Mouse (Mus musculus): ENCODE results near the gene Tmco4. TPM values are rescaled to one million over a fixed set of nuclear protein-coding genes. Genes with fewer than 3 reads are reported as not detected.

Gene Tmco4
- polyA plus RNA-seq, 1 experiment from 2014 or later: 0.96 TPM

DNA sequence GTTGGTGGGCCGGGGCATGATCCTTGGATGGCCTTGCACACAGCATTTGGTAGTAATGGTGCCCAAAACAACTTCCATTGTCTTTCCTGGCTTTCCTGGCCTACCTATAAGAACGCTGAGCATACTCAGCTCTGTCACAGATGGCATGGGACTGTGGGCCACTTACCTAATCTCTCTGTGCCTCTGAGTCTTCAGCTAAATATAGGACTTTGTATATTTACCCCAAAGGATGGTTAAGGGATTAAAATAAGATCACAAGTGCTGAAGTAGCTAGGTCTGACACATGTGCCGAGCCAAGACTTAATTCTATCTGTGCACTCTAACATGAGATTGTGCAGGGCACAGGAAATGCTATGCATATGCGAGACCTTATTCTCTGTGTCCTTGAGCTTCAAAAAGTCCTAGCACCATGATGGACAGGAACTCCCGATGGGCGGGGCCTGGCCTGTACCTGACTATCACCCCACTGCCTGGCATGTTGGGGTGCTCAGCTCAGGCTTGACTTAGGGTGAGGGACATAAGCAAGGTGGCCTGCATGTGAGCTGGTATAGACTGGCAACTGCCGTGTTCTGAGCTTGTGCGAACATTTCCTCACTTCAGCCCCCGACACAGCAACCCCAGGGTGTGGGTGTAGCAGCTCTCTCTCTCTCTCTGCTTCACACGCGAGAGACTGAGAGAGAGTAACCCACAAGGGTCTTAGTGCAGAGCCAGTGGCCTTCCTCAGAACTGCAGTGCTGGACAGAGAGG is 60.7 kb downstream of the Tmco4 start:
- 86% methylated on average over 11 of the region's 11 CpGs for WGBS
- Histone ChIP-seq H3K4me1 (peaks cover 25% of the 10 kb centered on the region), H3K4me3 (replicated peaks) (no peak overlapping the region)

GRCm38 (mm10) chr4:139034010-139034367 is 61.3 kb downstream of the Tmco4 start:
- Histone ChIP-seq H3K36me3 (replicated peaks) (no peaks in the 10 kb centered on the region), H3K9me3 (no peaks in the 10 kb centered on the region), H3K4me1 (peaks cover 30% of the 10 kb centered on the region), H3K9ac (no peak overlapping the region), H3K4me3 (replicated peaks) (no peak overlapping the region), H3K27me3 (no peaks in the 10 kb centered on the region), H3K4me2 (no peak overlapping the region), H3K27ac (no peak overlapping the region)
- 87% methylated on average over 8 of the region's 8 CpGs for WGBS
- ATAC-seq (ENCODE audit: low FRiP score): no peak

More for the DNA sequence above, 60.7 kb downstream of the Tmco4 start:
- H3K27me3 ChIP-seq: no peaks in the 10 kb centered on the region
- H3K4me2 ChIP-seq: no peak overlapping the region
- no peak overlapping the region for H3K9ac ChIP-seq
- no peak for ATAC-seq (ENCODE audit: low FRiP score)
- H3K27ac ChIP-seq: no peak overlapping the region
- H3K9me3 ChIP-seq: no peaks in the 10 kb centered on the region
- H3K36me3 ChIP-seq (replicated peaks): no peaks in the 10 kb centered on the region

DNA sequence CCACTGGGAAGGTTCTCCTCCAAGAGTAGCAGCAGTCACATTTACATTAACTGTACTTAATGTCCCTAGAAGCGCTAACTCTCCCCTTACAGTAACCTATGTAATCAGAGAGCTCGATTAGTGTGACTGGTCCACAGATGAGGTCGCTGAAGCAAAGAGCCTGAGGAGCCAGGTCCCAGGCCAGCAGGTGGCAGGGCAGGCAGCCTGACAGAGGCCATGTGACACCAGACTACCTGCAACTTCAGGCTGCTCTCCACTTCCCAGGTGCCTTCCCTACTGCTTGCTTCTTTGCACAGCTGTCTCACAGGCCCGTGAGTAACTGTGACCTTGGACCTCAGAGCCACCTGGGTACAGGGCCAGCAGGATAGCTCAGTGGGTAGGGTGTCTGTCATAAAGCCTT is 61.9 kb downstream of the Tmco4 start:
- Histone ChIP-seq H3K36me3 (replicated peaks) (no peaks in the 10 kb centered on the region), H3K27me3 (no peaks in the 10 kb centered on the region), H3K9me3 (no peaks in the 10 kb centered on the region), H3K4me2 (no peak overlapping the region), H3K9ac (no peak overlapping the region), H3K4me3 (replicated peaks) (no peak overlapping the region), H3K4me1 (peaks cover 36% of the 10 kb centered on the region), H3K27ac (no peak overlapping the region)
- no peak for ATAC-seq (ENCODE audit: low FRiP score)
- WGBS: 65% methylated on average over 4 of the region's 4 CpGs

DNA sequence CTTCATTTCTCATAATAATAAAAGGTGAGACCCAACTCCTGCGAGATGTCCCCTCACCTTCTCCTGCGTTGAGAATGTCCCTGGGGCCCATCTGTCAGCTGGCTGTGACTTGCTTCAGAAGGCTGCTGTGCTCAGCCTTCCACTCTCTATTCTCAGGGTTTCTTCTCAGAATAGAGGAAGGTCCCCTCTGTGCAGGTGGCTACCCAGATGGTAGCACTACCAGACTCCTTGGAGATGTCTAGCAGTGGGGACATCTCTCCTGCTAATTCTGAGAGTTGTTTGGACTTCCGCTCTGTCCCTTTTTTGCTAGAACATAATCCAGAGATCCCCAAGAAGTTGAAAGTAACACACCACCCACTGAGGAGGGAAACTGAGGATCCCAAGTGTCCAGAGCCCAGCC is 62.3 kb downstream of the Tmco4 start:
- no peak overlapping the region for H3K4me2 ChIP-seq
- no peak overlapping the region for H3K4me3 ChIP-seq (replicated peaks)
- H3K9ac ChIP-seq: no peak overlapping the region
- WGBS: 92% methylated on average over 3 of the region's 3 CpGs
- no peaks in the 10 kb centered on the region for H3K9me3 ChIP-seq
- peaks cover 40% of the 10 kb centered on the region for H3K4me1 ChIP-seq
- H3K36me3 ChIP-seq (replicated peaks): no peaks in the 10 kb centered on the region
- ATAC-seq (ENCODE audit: low FRiP score): no peak
- no peaks in the 10 kb centered on the region for H3K27me3 ChIP-seq
- no peak overlapping the region for H3K27ac ChIP-seq

DNA sequence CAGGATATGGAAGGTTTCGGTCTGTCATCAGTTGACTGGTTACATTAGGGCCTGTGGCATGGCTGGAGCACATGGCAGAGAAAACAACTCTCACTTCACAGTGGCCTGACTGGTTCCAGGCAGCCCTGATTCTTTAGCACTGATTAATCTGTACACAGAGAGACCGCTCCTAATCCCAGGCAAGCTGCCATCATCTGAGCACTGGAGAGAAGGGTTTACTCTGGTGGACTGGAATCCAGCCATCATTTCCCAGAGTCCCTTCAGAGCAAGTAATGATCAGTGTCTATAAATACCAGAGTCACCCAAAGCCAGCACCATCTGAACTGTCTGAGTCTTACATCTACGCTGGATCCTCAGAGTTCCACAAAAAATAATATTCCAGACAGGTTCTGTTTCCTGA is 63.1 kb downstream of the Tmco4 start:
- WGBS: 97% methylated on average over 3 of the region's 3 CpGs
- Histone ChIP-seq H3K27me3 (no peaks in the 10 kb centered on the region), H3K27ac (no peak overlapping the region), H3K4me2 (no peak overlapping the region), H3K9me3 (no peaks in the 10 kb centered on the region), H3K36me3 (replicated peaks) (no peaks in the 10 kb centered on the region), H3K4me1 (peaks cover 49% of the 10 kb centered on the region), H3K4me3 (replicated peaks) (no peak overlapping the region), H3K9ac (no peak overlapping the region)
- no peak for ATAC-seq (ENCODE audit: low FRiP score)

DNA sequence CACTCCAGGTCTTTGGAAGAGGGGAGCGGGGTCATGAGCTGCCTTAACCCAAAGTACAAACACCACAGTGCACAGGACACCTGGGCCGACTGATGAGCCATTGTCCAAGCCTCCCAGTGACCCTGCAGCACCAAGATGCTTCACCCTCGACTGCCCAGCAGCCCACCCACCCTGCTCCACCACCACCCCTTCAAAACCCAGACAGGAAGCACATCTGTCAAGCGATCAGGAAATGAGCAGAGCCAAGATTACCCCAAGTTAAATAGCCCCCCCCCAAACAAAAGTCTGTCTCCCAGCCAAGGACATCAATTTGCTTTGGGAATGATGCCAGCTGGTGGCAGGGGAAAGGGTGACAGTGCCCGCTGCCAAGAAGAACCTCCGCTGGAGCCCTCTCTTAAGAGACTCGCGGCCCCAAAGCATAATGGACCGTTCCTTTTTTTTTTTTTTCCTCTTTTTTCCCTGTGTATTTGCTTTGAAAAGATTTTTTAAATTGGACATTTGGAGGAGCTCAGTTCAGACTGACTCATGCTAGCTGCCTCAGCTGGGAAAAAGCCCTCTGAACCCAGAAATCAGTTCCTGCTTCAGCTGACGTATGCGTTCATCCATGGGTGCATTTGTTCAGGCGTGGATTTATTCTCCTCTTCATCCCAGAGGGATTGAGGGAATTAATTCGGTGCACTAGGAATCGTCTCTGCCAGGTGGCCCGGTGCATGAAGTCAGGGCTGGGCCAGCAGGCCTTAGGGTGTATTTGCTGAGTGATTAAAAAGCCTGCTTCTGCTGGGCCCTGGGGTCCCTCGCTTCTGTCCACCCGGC is 65.3 kb downstream of the Tmco4 start:
- ATAC-seq (ENCODE audit: low FRiP score): no peak
- Histone ChIP-seq H3K4me1 (peaks cover 45% of the 10 kb centered on the region), H3K4me2 (no peak overlapping the region; the same call in 1 of the 2 replicates), H3K9ac (no peak overlapping the region), H3K27me3 (no peaks in the 10 kb centered on the region), H3K27ac (peak overlapping the region; percentile 66), H3K9me3 (no peaks in the 10 kb centered on the region), H3K36me3 (replicated peaks) (no peaks in the 10 kb centered on the region), H3K4me3 (replicated peaks) (no peak overlapping the region)
- 34% methylated on average over 17 of the region's 17 CpGs for WGBS

GRCm38 (mm10) chr4:139040084-139040839 is 67.6 kb downstream of the Tmco4 start:
- peak; percentile 67 for ATAC-seq (ENCODE audit: low FRiP score)
- no peaks in the 10 kb centered on the region for H3K36me3 ChIP-seq (replicated peaks)
- 0 out of 2 replicates have a peak, but pooled peaks cover 2% of the 10 kb centered on the region for H3K9me3 ChIP-seq
- H3K27ac ChIP-seq: peak overlapping the region; percentile 91
- 3% methylated on average over 10 of the region's 10 CpGs for WGBS
- peak overlapping the region; percentile 34 for H3K4me2 ChIP-seq
- no peak overlapping the region for H3K4me3 ChIP-seq (replicated peaks)
- peaks cover 43% of the 10 kb centered on the region for H3K4me1 ChIP-seq
- H3K9ac ChIP-seq: peak overlapping the region; percentile 21; the same call in 1 of the 2 replicates
- H3K27me3 ChIP-seq: no peaks in the 10 kb centered on the region

- H3K27me3 ChIP-seq: no peaks in the 10 kb centered on the region
- 46% methylated on average over 5 of the region's 5 CpGs for WGBS
- peak overlapping the region; percentile 59; the same call in 1 of the 2 replicates for H3K27ac ChIP-seq
- no peak overlapping the region for H3K4me3 ChIP-seq (replicated peaks)
- H3K9me3 ChIP-seq: 0 out of 2 replicates have a peak, but pooled peaks cover 2% of the 10 kb centered on the region
- no peak overlapping the region for H3K4me2 ChIP-seq
- H3K36me3 ChIP-seq (replicated peaks): no peaks in the 10 kb centered on the region
- H3K9ac ChIP-seq: no peak overlapping the region
- ATAC-seq (ENCODE audit: low FRiP score): no peak
- peaks cover 37% of the 10 kb centered on the region for H3K4me1 ChIP-seq
These were observed 69.9 kb downstream of the Tmco4 start for GRCm38 (mm10) chr4:139042611-139043010.

DNA sequence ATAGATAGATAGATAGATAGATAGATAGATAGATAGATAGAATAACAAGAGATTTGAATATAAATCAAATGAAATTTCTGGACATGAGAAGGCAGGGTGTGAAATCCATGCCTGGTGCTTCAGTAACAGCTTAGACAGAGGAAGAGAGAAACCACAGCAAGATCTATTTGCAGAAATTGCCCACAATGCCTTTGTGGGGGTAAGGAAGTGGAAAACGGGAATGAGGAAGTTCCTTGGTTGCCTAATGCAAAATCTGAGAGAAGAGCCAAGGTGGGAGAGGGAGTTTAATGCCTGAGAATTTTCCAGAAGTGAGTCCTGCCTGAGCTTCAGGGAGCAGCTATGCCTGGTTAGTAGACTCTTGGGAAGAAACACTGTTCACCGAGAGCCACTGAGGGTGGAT is 70.9 kb downstream of the Tmco4 start:
- no peak for ATAC-seq (ENCODE audit: low FRiP score)
- Histone ChIP-seq H3K4me2 (no peak overlapping the region), H3K4me1 (peaks cover 31% of the 10 kb centered on the region), H3K4me3 (replicated peaks) (no peak overlapping the region), H3K36me3 (replicated peaks) (no peaks in the 10 kb centered on the region), H3K27ac (no peak overlapping the region), H3K9me3 (0 out of 2 replicates have a peak, but pooled peaks cover 2% of the 10 kb centered on the region), H3K9ac (no peak overlapping the region), H3K27me3 (no peaks in the 10 kb centered on the region)
- WGBS: 95% methylated on average over 2 of the region's 2 CpGs

DNA sequence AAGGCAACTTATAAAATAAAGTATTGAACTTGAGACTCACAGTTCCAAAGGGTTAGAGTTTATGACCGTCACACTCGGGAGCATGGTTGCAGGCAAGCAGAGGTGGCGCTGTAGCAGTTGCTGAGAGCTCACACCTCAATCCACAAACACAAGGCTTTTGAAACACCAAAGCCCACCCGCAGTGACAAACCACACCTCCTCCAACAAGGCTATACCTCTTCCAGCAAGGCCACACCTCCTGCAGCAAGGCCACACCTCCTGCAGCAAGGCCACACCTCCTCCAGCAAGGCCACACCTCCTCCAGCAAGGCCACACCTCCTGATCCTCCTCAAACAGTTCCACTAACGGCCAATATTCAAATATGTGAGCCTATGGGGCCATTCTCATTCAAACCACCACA is 71.9 kb downstream of the Tmco4 start:
- peaks cover 24% of the 10 kb centered on the region for H3K4me1 ChIP-seq
- no peak overlapping the region for H3K4me3 ChIP-seq (replicated peaks)
- H3K9me3 ChIP-seq: 0 out of 2 replicates have a peak, but pooled peaks cover 2% of the 10 kb centered on the region
- no peaks in the 10 kb centered on the region for H3K36me3 ChIP-seq (replicated peaks)
- no peak for ATAC-seq (ENCODE audit: low FRiP score)
- H3K9ac ChIP-seq: no peak overlapping the region
- WGBS: 91% methylated on average over 5 of the region's 5 CpGs
- H3K27ac ChIP-seq: no peak overlapping the region
- H3K27me3 ChIP-seq: no peaks in the 10 kb centered on the region
- no peak overlapping the region for H3K4me2 ChIP-seq

DNA sequence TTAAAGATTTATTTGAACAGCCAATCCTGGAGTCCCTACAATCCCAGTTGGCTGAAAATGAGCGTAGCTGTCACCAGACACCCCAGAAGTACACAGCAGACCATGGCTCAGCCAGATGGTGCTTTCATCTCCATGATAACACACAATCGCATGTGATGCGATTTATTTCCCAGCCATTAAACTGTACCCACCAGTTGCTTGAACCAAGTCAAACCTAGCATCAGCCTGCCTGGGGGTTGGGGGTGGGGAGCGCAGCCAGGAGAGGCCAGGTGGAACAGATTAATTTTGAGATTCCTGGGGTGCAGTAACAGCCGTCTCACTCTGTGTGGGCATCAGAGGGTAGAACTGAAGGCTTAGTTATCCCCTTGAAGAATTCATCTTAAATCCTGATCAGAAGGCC is 73.7 kb downstream of the Tmco4 start:
- Histone ChIP-seq H3K9me3 (0 out of 2 replicates have a peak, but pooled peaks cover 2% of the 10 kb centered on the region), H3K27me3 (no peaks in the 10 kb centered on the region; the same call in 1 of the 2 replicates), H3K4me2 (no peak overlapping the region), H3K27ac (no peak overlapping the region), H3K9ac (no peak overlapping the region), H3K4me1 (peaks cover 6% of the 10 kb centered on the region; the same call in 1 of the 2 replicates), H3K36me3 (replicated peaks) (no peaks in the 10 kb centered on the region), H3K4me3 (replicated peaks) (no peak overlapping the region)
- 79% methylated on average over 5 of the region's 5 CpGs for WGBS
- ATAC-seq (ENCODE audit: low FRiP score): no peak

DNA sequence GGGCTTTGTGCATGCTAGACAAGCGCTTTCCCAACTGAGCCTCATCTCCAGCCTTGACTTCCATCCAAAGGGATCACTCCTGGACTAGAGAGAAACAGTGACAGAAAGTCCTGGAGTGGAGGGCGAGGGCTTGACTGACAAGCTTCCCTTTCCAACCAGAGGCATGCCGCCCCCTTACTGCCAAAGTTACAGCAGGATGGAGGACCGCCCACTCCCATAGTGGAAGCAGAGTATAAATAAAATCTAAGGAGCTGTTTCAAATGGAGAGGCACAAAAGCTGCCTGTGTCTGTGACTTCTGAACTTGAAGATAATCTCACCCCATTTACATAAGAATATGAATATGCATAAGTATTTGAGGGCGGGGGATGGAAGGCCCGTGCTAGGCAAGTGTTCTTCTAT is 75.8 kb downstream of the Tmco4 start:
- H3K4me1 ChIP-seq: peaks cover 8% of the 10 kb centered on the region; the same call in 1 of the 2 replicates
- no peak overlapping the region for H3K27ac ChIP-seq
- 59% methylated on average over 6 of the region's 6 CpGs for WGBS
- no peak overlapping the region for H3K9ac ChIP-seq
- 0 out of 2 replicates have a peak, but pooled peaks cover 2% of the 10 kb centered on the region for H3K9me3 ChIP-seq
- H3K4me2 ChIP-seq: no peak overlapping the region
- no peak overlapping the region for H3K4me3 ChIP-seq (replicated peaks)
- ATAC-seq (ENCODE audit: low FRiP score): no peak
- H3K27me3 ChIP-seq: peaks cover 18% of the 10 kb centered on the region; the same call in 1 of the 2 replicates
- no peaks in the 10 kb centered on the region for H3K36me3 ChIP-seq (replicated peaks)
